Mouse (Mus musculus): ENCODE data around the gene Ptges2.

Gene Ptges2

DNA sequence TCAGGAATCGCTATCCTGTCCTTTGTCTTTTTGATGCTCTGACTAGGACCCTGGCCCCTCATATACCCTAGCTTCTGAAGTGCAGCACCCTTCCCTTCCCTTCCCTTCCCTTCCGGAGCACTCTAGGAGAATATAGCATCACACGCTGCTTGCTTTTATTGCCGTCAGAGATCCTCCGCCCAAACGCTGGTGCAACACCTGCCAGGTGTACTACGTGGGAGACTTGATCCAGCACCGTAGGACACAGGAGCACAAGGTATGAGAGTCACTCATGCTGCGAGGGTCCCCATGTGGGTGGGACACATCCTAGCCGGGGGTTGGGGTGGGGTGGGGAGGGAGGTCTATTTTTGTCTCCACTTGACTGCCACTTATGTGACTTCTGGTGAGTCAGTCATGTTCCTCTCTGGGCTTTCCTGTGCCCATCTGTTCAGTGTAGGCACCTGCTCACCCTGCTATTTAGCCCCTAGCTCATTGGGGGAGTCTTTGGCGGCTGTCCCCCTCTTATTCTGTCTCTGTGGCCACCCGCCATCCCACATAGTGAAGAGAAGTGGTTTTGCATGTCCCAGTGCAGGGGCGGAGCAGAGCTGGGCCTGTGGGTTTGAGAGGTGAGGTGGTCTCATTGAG, 20.3 kb upstream of the Ptges2 start:
- DNase-seq, result no peak

- no peak for DNase-seq
Measured at GRCm38 (mm10) chr2:32376963-32377362, 18.7 kb upstream of the Ptges2 start.

GRCm38 (mm10) chr2:32380001-32380500, 15.6 kb upstream of the Ptges2 start:
- no peak for DNase-seq

- no peak for DNase-seq
Measured at GRCm38 (mm10) chr2:32381141-32381774, 14.4 kb upstream of the Ptges2 start.

DNA sequence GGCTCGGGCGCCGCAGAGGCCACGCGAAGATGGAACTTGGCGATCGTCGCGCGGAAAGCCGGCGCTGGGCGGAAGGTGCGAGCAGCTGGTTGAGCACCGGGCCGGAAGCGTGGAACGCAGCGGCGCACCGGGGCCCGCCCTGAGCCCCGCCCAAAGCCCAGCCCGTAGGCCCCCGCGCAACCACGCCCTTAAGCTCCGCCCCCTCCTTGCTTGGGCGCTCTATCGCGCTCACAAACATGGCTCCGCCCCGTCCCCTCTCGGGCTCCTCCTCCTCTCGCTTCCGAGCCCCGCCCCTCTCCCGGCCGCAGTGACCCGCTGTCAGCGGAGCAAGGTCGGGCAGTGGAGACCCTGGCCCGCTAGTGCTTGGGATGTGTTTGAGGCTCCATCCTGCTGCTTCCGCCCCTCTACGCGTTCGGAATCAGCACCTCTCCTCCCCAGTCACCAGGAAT, 13.9 kb upstream of the Ptges2 start, which contains the start of gene 1110008P14Rik:
Gene 1110008P14Rik (minus strand): TSS at position 164 of the 449 bp plus-strand sequence.
- peak; percentile 97 to 98 for DNase-seq

GRCm38 (mm10) chr2:32382689-32383088, 13.0 kb upstream of the Ptges2 start:
- DNase-seq, result no peak

GRCm38 (mm10) chr2:32387706-32388490, 7.8 kb upstream of the Ptges2 start, which contains the start of gene Lcn2:
TSS of gene Lcn2 (minus strand) at chr2:32388252.
- no peak for DNase-seq

GRCm38 (mm10) chr2:32389157-32389556, 6.5 kb upstream of the Ptges2 start:
- DNase-seq, result no peak

GRCm38 (mm10) chr2:32390871-32391270, 4.8 kb upstream of the Ptges2 start:
- DNase-seq, result peak; percentile 46 to 71

DNA sequence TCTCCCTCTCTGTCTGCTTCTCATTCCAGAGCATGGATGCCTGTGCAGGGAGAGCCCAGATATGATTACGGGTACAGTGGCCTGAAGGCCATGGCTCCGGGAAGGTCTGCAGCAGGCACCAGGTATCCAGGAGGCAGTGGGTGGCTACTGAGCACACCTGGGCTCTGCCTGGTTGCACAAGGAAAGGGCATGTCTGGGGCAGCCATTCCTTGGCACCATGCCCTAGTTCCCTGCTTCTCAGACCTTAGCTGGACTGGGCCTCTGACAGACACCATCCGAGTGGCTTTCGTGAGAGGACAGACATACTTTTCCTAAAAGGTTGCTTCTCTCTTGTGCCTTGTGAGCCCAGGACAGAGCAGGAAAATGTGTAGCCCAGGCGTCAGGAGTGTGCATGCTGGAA, 3.6 kb upstream of the Ptges2 start:
- DNase-seq, result peak; percentile 86 to 88

DNA sequence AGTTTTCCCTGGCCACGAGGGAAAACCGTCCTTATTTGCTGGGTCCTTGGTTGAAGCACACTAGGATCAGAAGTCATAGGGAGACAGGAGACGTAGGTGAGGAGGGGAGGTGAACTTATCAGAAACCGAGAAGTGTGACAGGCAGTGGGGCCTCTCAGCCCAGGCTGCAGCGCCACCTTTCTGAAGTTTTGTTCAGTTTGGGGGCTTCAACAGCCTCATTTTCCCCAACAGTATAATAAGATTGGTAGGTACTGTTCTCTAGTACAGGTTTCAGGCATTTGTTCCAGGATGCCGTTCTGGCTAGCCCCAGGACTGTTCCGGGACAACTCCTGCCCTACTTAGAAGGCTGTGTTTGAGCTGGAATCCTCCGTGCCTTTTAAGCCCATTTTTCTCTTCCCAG, 723 bp upstream of the Ptges2 start:
- DNase-seq, result peak; percentile 49 to 67

- DNase-seq, result peak; percentile 94 to 97
Measured at GRCm38 (mm10) chr2:32395946-32396621, 388 bp downstream of the Ptges2 start.

- DNase-seq, result peak in 1 of 2 experiments; percentile 58
Measured at GRCm38 (mm10) chr2:32396695-32397094, 999 bp downstream of the Ptges2 start.

DNA sequence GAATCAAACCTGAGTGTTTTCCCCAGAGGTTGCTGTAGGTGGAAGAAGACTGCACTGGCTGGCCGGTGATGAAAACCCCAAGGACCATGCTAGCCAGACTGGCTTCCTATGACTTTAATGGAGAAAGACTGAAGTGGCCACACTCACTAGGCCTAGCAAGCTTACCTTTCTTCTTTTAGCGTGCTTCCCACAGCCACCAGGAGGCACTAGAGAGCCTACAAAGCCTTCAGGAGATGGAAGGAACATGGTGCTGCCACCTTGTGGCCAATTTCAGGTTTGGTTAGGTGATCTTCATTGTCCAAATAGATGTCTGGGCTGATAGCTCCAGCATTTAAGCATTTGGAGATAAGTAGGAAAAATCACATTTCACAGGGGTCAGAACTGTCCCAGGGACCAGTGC, 9.0 kb downstream of the Ptges2 start:
- peak; percentile 94 to 100 for DNase-seq

- peak; percentile 45 to 71 for DNase-seq
Measured at GRCm38 (mm10) chr2:32407144-32407824, 11.6 kb downstream of the Ptges2 start.

GRCm38 (mm10) chr2:32408429-32409424, 13.0 kb downstream of the Ptges2 start:
- DNase-seq, result peak; percentile 80 to 96

DNA sequence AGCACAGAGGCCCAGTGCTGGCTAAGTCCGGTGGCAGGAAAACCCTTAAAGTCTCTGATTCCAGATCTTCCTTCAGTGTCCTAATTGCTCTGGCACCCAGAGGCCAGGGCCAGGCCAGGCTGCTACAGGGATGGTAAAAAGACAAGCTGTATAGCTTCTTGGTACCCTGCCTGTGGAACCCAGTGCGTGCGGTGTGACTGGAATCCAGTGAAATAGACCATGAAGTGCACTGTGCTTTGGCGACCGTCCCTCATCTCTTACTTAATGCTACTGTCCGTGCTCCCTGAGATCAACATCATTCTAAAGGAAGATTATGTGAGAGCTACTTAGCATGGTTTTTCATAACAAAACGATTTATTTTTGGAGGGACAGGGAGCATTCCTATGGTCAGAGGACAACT, 15.7 kb downstream of the Ptges2 start:
- DNase-seq, result peak; percentile 43 to 66

- DNase-seq, result peak in 1 of 2 experiments; percentile 74
Measured at GRCm38 (mm10) chr2:32412742-32413531, 17.2 kb downstream of the Ptges2 start.

DNA sequence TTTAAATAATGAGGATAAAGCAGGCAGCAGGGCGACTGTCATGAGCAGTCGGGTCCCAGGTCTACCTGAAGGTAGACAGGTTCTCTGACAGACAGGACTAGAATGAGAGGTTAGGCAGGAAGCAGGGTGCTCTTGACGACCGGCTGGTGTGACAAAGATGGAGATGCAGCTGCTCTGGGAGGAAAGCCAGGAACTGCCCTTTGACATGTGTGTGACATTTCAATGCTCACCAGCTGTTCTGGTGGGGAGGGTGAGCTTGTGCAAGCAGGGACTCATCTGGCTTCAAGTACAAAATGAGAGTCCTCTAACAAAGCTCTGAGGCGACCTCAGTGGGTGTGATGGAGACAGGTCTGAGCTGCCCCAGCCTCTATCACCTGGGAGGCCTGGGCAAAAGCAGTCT, 18.2 kb downstream of the Ptges2 start:
- DNase-seq, result peak; percentile 55 to 79

GRCm38 (mm10) chr2:32415801-32416200, 20.1 kb downstream of the Ptges2 start:
- DNase-seq, result peak in 1 of 2 experiments; percentile 79
